Mouse (Mus musculus) lung, postnatal 25 days (tissue): ENCODE results near the gene Gm20695.

ENCODE experiments used
- DNase-seq: peaks from one replicate; pipeline ENCODE4 v3.0.0; 2022; ENCODE audit warnings: low spot score

Gene Gm20695

DNA sequence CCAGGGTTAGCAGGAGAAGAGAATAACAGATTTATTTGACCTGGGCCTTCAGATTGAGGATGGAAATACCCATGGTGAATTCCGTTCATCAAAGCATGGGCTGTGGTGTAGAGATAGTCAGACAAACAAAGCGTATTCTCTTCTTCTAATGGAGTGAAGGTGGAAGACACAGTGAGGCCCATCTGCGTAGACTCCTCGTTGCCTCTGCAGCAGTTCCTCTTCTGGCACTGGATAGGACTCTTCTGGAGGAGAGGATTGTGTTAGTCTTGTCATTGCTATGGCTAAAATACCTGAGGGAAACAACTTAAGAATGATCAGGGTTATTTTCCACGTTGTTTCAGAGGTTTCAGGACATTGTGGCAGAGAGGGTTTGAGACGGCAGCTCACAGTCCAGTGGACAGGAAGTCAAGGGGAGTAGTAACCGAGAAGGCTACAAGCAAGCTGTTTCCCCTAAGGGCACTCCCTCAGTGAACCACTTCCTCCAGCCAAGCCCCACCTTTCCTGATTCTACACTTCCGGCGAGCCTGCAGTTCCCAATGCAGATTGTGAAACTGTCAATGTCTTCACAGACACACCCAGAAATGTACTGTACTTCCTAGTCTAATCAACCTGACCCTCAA, 10.8 kb downstream of the Gm20695 start:
- DNase-seq, result peak; percentile 87

DNA sequence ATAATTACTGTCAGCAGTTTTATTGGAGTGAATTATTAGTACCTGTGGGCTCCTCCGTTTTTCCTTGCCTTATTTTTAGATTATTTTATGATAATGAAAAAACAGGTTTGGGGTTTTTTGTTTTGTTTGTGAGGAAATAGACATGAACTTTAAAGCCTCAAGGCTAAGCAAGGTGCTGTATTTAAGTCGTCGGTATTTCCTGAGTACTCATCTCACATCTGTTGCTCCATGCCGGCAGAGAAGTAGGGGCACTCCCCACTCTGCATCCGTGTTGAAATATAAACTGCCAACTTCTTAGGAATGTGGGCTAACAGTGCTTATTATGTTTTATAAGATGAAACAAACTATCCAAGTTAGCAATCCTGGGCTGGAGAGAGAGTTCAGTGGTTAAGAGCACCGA, 11.6 kb downstream of the Gm20695 start:
- DNase-seq, result no peak

DNA sequence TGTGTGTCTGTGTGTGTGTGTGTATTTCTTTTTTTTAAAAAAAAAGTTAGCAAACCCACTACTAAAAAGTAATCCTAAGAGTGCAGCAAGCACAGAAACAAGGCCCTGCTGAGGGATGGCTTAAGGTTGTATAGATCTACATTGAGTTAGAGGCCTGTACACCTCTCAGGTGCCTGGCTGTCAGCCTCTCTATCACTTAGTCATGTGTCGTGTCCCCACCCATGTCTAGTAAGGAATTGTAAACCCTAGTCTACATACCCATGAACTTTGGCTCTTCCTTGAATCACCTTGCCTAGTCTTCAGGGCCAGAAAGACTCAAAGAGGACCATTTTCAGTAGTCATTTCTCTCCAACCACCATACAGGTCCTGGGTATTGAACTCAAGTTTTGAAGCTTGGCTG, 12.1 kb downstream of the Gm20695 start:
- no peak for DNase-seq

DNA sequence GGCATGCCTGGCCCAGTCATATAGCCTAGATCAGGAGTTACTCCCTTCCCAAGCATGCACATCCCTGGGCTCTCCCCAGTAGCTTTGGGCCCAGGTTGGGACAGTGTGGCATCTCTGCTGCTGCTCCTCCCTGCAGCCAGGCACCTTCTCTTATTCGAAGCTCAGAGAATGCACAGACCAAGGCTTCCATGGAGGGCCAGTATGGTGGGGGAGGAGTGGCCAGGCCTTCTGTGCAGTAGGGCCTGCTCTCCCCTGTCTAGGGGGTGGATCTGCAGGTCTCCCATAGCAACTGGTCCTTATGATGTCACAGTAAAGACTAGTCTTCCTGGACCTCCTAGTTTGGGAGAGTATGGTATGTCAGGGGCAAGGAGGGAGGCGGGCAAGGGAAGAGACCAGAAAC, 23.0 kb downstream of the Gm20695 start:
- DNase-seq, result no peak

DNA sequence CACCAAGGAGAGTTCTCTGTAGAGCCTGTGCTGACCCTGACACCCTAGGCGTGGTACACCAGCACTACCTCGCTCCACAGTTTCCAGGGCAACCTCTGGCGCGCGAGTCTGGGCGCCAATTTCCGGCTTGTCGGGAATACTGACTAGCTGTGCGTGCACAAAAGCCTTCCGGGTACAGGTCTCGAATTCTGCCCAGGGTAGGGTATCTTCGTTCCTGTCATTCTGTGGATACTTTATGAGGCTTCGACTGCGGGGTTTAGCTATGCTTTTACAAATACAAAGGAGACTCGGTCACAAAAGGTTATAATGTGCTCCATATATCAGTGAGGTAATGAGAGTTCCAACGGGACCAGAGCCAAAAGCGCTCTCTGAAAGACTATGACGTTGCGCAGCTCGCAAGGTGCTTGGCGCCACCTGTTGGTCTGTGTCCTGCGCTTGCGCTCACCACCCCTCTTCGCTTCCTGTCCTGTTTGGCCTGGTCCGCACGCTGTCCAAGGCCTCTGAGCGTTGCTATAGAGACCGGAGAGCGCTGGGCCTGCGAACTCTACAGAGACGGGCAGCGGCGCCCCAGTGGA, 24.2 kb downstream of the Gm20695 start, which contains the start of the genes 1700037C18Rik and Cluap1:
Gene 1700037C18Rik, minus strand, starts transcription at position 153 of the 575 bp plus-strand sequence.
Gene Cluap1, plus strand, starts transcription at position 265 of the 575 bp plus-strand sequence.
- peak; percentile 94 for DNase-seq

DNA sequence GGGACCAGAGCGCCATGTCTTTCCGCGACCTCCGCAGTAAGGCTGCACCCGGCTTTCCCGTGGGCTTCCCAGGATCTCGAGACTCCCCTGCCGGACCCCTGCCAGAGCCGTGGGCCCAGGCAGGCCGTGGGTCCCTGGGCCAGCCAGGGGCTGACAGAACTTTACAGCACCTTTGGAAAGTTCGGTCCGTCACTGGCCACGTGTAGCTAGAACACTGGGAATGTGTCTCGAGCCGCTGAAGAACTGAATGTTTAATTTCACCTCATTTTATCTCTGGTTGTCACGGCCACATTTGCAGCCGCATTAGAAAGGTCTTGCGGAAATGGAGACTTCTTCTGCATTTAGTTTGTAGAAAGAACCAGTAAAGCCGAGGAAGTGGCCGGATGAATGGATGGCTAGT, 24.7 kb downstream of the Gm20695 start:
- DNase-seq, result no peak

DNA sequence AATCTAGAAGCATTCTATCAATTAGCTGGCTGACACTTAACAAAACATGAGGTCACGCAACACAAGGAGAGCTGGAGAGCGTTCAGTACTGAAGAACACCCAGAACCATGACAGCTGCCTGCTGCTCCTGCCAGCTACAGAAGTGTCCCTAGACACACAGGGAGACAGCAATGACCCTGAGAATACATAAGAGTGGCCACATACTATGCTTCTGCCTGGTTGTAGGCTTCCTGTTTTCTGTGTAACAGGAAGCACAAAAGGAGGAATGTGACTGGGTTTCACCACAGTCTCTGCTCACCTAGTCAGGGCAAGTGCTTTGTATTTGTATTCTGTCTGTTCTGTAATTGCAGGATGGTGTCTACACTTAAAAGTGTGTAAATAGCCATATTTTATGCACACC, 36.3 kb downstream of the Gm20695 start:
- no peak for DNase-seq

DNA sequence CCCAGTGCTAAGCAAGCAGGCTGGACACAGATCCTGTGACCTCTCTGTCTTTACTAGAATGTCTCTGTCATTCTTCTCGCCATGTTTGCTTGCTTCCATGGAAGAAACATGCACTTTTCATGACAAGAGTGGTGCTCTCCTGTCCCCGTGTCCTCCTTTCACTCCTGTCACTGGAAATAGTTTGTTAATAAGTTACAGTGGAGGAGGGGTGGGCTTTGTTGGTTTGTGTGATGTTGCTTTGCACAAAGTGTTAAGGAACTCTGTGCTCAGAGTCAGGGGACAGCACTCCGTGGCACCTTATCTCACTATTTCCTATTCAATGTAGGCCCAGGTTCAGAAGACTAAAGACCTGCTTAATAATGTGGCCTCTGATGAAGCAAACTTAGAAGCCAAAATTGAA, 39.1 kb downstream of the Gm20695 start:
- no peak for DNase-seq

DNA sequence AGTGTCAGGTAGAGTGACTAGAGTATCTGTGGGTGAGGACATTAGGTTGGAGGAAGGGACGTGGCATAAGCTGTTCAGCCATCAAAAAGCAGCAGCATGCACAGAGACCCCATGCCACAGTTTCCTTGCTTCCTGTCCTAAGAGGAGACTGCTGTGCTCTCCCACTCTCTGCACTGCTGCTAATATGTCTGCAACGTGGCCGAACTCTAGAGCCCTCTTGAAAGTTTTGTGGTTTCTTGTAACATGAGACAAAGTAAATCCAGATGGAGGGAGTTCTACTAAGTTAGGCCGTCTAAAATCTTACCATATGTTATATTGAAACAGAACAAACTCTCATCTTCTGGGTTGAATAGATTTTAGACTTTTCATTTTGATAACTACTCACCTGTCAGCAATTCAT, 39.5 kb downstream of the Gm20695 start:
- peak; percentile 50 for DNase-seq

DNA sequence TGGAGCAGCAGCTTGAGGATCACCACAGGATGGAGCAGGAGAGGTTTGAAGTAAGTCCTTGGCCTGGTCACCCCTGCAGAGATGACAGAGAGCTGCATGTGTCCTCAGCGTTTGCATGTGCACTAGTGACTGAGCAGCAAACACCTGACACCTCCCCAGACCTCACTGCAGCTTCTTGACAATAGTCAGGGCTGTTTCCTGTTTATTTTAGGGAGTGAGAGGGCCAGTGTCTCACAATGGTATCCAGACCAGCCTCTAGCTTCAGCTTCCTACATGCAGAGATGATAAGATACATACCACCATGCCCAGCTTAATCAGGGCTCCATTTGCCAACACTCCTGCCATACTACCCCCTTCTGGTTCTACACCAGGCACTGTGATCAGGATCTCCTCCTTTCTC, 44.1 kb downstream of the Gm20695 start:
- DNase-seq, result no peak

DNA sequence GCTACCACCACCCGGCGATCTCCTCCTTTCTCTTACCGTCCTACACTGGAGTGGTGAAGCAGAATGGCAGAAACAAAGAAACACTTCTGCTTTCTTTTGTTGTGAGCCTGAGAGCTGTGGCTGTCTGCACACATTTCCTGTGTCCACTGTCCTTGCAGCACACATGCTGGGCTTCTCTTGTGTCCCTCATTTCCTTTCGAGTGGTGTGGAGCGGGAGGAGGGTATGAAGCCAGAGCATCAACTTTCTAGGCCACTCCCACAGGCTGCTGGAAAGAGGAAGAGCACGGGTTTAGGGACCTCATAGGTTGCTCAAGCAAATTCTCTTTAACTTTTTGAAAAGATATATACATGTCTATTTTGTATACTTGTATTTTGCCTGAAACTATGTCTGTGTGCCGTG, 44.7 kb downstream of the Gm20695 start:
- peak; percentile 21 for DNase-seq

DNA sequence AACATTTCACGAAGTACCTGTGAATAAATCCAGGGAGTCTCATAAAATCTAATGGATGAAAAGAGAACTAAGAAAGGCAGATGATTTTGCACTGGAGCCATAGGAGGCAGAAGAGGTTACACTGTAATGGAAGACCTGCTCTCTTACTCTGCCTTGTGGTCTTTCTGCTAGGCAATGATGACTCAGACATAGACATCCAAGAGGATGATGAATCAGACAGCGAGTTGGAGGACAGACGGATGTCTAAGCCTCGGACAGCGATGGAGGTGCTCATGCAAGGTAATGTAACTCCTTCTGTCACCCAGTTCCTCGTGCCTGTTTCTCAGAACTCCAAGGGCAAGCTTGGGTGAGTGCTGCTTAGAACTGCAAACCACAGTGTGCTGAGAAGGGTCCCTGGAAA, 49.1 kb downstream of the Gm20695 start:
- no peak for DNase-seq

DNA sequence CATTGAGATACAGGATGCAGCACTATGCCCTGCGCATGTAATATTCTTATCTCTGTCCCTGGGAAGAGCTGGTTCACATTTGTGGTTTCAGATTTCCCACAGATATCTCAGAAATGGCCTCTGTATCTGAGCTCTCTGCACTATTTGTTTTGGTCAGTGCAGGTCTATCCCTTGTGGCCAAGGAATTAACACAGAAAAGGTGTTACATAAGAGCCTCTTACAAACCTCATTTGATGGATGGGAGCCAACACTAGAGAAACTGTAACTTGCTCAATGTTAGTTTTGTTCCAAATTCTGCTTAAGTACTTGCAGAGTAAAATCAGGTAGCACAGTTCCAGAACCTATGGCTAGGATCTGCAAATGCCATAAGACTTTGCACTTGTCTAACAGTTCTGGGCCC, 49.6 kb downstream of the Gm20695 start:
- DNase-seq, result peak; percentile 66

DNA sequence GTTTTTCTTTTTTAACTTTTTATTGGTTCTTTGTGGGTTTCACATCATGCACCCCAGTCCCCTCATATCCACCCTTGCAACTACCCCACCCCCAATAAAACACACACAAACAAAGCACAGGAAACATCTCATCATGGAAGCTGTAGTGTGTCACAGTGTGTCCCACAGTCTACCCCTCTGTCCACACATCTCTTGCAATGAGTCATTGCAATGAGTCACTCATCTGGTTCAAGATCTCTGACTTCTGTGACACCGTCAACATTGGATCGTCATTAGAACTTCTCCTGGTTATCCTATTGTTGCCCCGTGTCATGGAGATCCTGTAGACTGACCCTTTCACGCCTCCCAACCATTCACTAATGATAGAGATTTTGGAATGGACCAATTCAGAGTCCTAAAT, 50.3 kb downstream of the Gm20695 start:
- no peak for DNase-seq

DNA sequence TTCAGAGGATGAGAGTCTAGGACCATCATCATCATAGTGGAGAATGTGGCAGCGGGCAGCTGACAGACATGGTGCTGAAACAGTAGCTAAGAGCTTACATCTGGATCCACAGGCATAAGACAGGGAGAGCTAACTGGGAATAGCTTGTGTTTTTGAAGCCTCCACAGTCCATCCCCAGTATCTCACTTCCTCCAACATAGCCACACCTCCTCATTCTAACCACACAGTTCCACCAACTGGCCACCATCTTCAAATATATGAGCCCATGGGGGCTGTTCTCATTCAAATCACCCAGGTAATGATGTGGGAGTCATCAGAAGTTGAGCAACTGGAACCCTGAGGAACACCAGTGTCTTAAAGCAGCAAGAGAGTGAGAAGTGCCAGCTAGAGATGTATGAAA, 66.7 kb downstream of the Gm20695 start:
- no peak for DNase-seq

DNA sequence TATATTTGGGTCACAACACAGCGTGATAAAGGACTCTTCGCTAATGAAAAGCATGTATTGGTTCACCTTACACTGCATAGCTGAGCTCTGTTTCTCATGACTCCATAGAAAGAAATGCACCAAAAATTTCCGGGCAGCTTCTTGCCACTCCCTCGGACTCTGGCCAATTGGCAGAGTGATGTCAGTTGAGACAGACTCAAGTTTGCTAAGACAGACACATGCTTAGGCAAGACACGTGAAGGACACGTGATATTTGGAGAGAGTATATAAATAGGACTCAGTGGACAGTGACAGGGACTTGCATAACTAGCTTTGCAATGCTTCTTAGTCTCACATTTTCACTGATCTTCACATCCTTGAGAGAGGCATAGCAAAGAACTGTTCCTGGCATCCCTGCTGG, 71.9 kb downstream of the Gm20695 start:
- peak; percentile 52 for DNase-seq

DNA sequence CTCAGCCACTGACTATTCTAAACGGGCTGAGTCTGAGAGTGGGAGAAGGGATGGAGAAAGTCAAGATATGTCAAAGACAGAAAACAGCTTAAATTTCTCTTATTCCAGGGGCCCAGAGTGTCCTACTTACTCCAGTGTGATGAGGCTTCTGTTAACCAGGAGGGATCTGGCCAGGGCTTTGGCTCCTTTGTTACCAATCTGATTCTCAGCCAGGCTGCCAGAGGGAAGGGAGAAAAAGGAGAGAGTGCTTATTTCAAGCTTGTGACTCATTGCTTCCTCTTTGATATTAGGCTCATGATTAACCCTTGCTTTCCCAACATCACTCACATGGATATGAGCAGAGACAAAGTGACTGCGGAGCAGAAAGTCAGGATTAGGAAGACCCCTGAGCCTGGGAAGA, 74.8 kb downstream of the Gm20695 start:
- DNase-seq, result no peak

DNA sequence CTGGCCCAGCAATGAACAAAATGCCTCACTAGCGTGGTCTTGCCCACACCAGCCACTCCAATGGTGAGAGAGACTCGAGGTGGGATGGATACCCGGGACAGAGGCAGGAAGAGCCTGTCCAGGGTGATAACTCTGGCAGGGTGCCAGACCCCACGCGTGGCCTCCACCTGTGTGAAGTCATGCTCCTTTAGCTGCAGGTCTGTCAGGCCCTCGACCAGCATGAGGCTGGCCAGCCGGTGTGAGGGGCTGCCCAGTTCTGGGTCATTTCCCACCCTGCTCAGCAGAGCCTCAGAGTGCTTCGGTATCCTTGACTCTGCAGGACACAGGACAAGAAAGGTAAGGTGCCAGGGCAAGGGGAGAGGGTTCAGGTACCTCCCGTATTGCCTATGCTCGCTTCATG, 80.5 kb downstream of the Gm20695 start:
- no peak for DNase-seq

DNA sequence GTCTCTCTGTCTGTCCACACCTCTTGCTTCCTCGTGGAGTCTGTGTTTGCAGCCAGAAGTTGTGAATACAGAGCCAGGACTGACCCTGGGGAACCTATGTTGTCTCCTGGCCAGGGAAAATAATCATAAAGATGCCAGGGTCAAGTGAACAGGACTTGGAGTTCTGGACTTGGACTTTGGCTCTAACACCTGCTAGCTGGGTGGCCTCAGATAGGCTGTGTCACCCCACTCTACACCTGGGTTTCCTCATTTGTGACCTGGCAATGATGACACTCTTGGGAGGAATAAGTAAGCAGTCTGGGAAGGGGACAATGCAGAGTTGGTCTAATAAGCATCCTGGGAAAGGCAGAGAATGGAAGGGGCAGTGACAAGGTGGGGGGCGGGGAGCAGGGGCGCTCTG, 81.1 kb downstream of the Gm20695 start:
- DNase-seq, result no peak
